Mouse (Mus musculus) forebrain, embryonic 15.5 days (tissue): ENCODE measurements around the gene Nanos2. TPM values are rescaled to one million over a fixed set of nuclear protein-coding genes. Genes with fewer than 3 reads are reported as not detected.

ENCODE experiments used
- ATAC-seq: fragments of 200-750 bp; cut with Nextera tagmentation; replicated peaks from 2 replicates; pipeline ENCODE4 v1.8.0; 2017; ENCODE audit warnings: mild to moderate bottlenecking, moderate TSS enrichment, moderate library complexity
- H3K27ac ChIP-seq: fragments of 300-500 bp; sonication (generic); replicated peaks from 2 replicates; pipeline ENCODE4 v1.5.1; 2015; ENCODE audit warnings: mild to moderate bottlenecking, inconsistent platforms
- H3K27me3 ChIP-seq: fragments of 300-500 bp; sonication (generic); 2 replicates; pipeline ENCODE4 v1.6.1; 2015; ENCODE audit warnings: inconsistent platforms
- H3K36me3 ChIP-seq: fragments of 300-500 bp; sonication (generic); 2 replicates; pipeline ENCODE4 v1.6.1; 2015; ENCODE audit warnings: mild to moderate bottlenecking, inconsistent platforms
- H3K4me1 ChIP-seq: fragments of 300-500 bp; sonication (generic); 2 replicates; pipeline ENCODE4 v1.6.1; 2015; ENCODE audit warnings: inconsistent platforms
- H3K4me2 ChIP-seq: fragments of 300-500 bp; sonication (generic); replicated peaks from 2 replicates; pipeline ENCODE4 v1.6.1; 2015; ENCODE audit warnings: mild to moderate bottlenecking, inconsistent platforms
- H3K4me3 ChIP-seq: fragments of 300-500 bp; sonication (generic); 2 replicates; pipeline ENCODE4 v1.5.1; 2015; ENCODE audit warnings: mild to moderate bottlenecking, inconsistent platforms
- H3K9ac ChIP-seq: fragments of 300-500 bp; sonication (generic); replicated peaks from 2 replicates; pipeline ENCODE4 v1.6.1; 2015; ENCODE audit warnings: mild to moderate bottlenecking, inconsistent platforms
- H3K9me3 ChIP-seq: fragments of 300-500 bp; sonication (generic); 2 replicates; pipeline ENCODE4 v1.6.1; 2016; ENCODE audit warnings: inconsistent platforms
- WGBS: fragments of 180-500 bp; shearing (Covaris S2); methylation state at CpG from one replicate; pipeline ENCODE4 v1.1.7; 2015; ENCODE audit warnings: mixed read lengths; 5-methylcytosine and 5-hydroxymethylcytosine counted together
- polyA plus RNA-seq: library from polyadenylated mRNA; unstranded; fragments of >200 nt; fragmentation: Nextera tagmentation; extraction: Ambion mirVana; gene quantifications from 2 replicates; pipeline ENCODE4 v1.2.1, GENCODE M21; 2015

Nanos2 gene
- polyA plus RNA-seq, 1 experiment from 2014 or later = 0.60 TPM

- ATAC-seq = peak; percentile 97
- Histone ChIP-seq H3K27me3 (peaks cover 38% of the 10 kb centered on the region), H3K4me1 (peaks cover 23% of the 10 kb centered on the region), H3K4me2 (peak within 1 kb of the TSS; percentile 81), H3K36me3 (peaks cover 4% of the 10 kb centered on the region), H3K9me3 (no peaks in the 10 kb centered on the region), H3K4me3 (peak within 1 kb of the TSS; percentile 82), H3K9ac (peak within 1 kb of the TSS; percentile 92), H3K27ac (peak within 1 kb of the TSS; percentile 29; the same call in 1 of the 2 replicates)
- WGBS = under 1% methylated on average over 49 of the region's 50 CpGs
Measured at GRCm38 (mm10) chr7:19024096-19024506, 36.9 kb downstream of the Nanos2 start, which contains the start of gene Sympk. Sympk (plus strand) TSS chr7:19024377.

- H3K4me3 ChIP-seq = peak overlapping the region; percentile 82
- H3K4me1 ChIP-seq = peaks cover 23% of the 10 kb centered on the region
- H3K27ac ChIP-seq = peak overlapping the region; percentile 29; the same call in 1 of the 2 replicates
- H3K27me3 ChIP-seq = peaks cover 38% of the 10 kb centered on the region
- H3K4me2 ChIP-seq = peak overlapping the region; percentile 81
- peaks cover 10% of the 10 kb centered on the region for H3K36me3 ChIP-seq
- under 1% methylated on average over 33 of the region's 36 CpGs for WGBS
- H3K9me3 ChIP-seq = no peaks in the 10 kb centered on the region
- peak overlapping the region; percentile 92 for H3K9ac ChIP-seq
- peak; percentile 65 for ATAC-seq
Measured at GRCm38 (mm10) chr7:19024581-19025255, 37.5 kb downstream of the Nanos2 start.

- Histone ChIP-seq H3K36me3 (peaks cover 39% of the 10 kb centered on the region), H3K9ac (no peak overlapping the region), H3K27me3 (peaks cover 7% of the 10 kb centered on the region), H3K27ac (no peak overlapping the region), H3K4me3 (no peak overlapping the region), H3K4me1 (peaks cover 23% of the 10 kb centered on the region), H3K9me3 (no peaks in the 10 kb centered on the region), H3K4me2 (no peak overlapping the region)
- no peak for ATAC-seq
Measured at GRCm38 (mm10) chr7:19028067-19028466, 40.9 kb downstream of the Nanos2 start.

- Histone ChIP-seq H3K36me3 (peaks cover 46% of the 10 kb centered on the region), H3K9ac (no peak overlapping the region), H3K4me2 (no peak overlapping the region), H3K4me3 (no peak overlapping the region), H3K4me1 (peaks cover 23% of the 10 kb centered on the region), H3K9me3 (no peaks in the 10 kb centered on the region), H3K27ac (no peak overlapping the region), H3K27me3 (no peaks in the 10 kb centered on the region)
- peak; percentile 14; the same call in 1 of the 2 replicates for ATAC-seq
- WGBS = 58% methylated on average over 6 of the region's 6 CpGs
Measured at GRCm38 (mm10) chr7:19029084-19029653, 42.0 kb downstream of the Nanos2 start.

GRCm38 (mm10) chr7:19031641-19032040 is 44.4 kb downstream of the Nanos2 start:
- H3K36me3 ChIP-seq = peaks cover 68% of the 10 kb centered on the region
- WGBS = 71% methylated on average over 4 of the region's 4 CpGs

More at GRCm38 (mm10) chr7:19031641-19032040, 44.4 kb downstream of the Nanos2 start:
- H3K27me3 ChIP-seq = no peaks in the 10 kb centered on the region
- ATAC-seq = no peak
- H3K9ac ChIP-seq = no peak overlapping the region
- no peak overlapping the region for H3K4me2 ChIP-seq
- no peak overlapping the region for H3K27ac ChIP-seq
- H3K4me3 ChIP-seq = no peak overlapping the region
- no peaks in the 10 kb centered on the region for H3K9me3 ChIP-seq
- H3K4me1 ChIP-seq = 0 out of 2 replicates have a peak, but pooled peaks cover 4% of the 10 kb centered on the region

Other genes starting within 250 kb of the Nanos2 start
- not detected in 2 replicates for gene Psg19, start 188.9 kb upstream of the Nanos2 start, polyA plus RNA-seq
- gene Psg17, start 165.8 kb upstream of the Nanos2 start, polyA plus RNA-seq = not detected in 2 replicates
- 0.13 and 0.29 TPM in 2 replicates for gene Mill2, start 147.4 kb upstream of the Nanos2 start, polyA plus RNA-seq
- 18.2 and 19.2 TPM in 2 replicates for gene Pglyrp1, start 116.1 kb upstream of the Nanos2 start, polyA plus RNA-seq
- 26.5 and 27.9 TPM in 2 replicates for gene Ccdc61, start 77.0 kb upstream of the Nanos2 start, polyA plus RNA-seq
- 17.6 and 18.0 TPM in 2 replicates for gene Nova2, start 61.5 kb upstream of the Nanos2 start, polyA plus RNA-seq
- gene Mypop, start 3.8 kb downstream of the Nanos2 start, polyA plus RNA-seq = 4.4 and 5.5 TPM in 2 replicates
- 35.4 and 36.7 TPM in 2 replicates for gene Irf2bp1, start 16.6 kb downstream of the Nanos2 start, polyA plus RNA-seq
- 0.18 TPM in 1 of 2 replicates, not detected in the other for gene Foxa3, start 36.1 kb downstream of the Nanos2 start, polyA plus RNA-seq
- gene Sympk, start 37.0 kb downstream of the Nanos2 start, polyA plus RNA-seq = 34.8 and 35.4 TPM in 2 replicates
- not detected in 2 replicates for gene Rsph6a, start 67.3 kb downstream of the Nanos2 start, polyA plus RNA-seq
- 32.0 and 35.1 TPM in 2 replicates for gene Dmwd, start 88.8 kb downstream of the Nanos2 start, polyA plus RNA-seq
- 8.8 and 11.2 TPM in 2 replicates for gene Dmpk, start 96.4 kb downstream of the Nanos2 start, polyA plus RNA-seq
- gene Six5, start 107.2 kb downstream of the Nanos2 start, polyA plus RNA-seq = 2.3 and 2.4 TPM in 2 replicates
- 3.6 and 3.8 TPM in 2 replicates for gene Gm4969, start 131.0 kb downstream of the Nanos2 start, polyA plus RNA-seq
- 23.4 and 25.4 TPM in 2 replicates for gene Fbxo46, start 132.5 kb downstream of the Nanos2 start, polyA plus RNA-seq
- 18.7 and 19.4 TPM in 2 replicates for gene Qpctl, start 161.9 kb downstream of the Nanos2 start, polyA plus RNA-seq
- gene Snrpd2, start 162.3 kb downstream of the Nanos2 start, polyA plus RNA-seq = 135 and 143 TPM in 2 replicates
- 18.1 and 20.0 TPM in 2 replicates for gene Gipr, start 178.7 kb downstream of the Nanos2 start, polyA plus RNA-seq
- gene Eml2, start 189.0 kb downstream of the Nanos2 start, polyA plus RNA-seq = 8.2 and 12.5 TPM in 2 replicates
- 2.2 and 2.4 TPM in 2 replicates for gene Gpr4, start 225.1 kb downstream of the Nanos2 start, polyA plus RNA-seq
- 40.6 and 44.5 TPM in 2 replicates for gene Opa3, start 240.9 kb downstream of the Nanos2 start, polyA plus RNA-seq